Mouse (Mus musculus) ES-Bruce4 (cell line): ENCODE measurements around the gene Dicer1. TPM values are rescaled to one million over a fixed set of nuclear protein-coding genes. Genes with fewer than 3 reads are reported as not detected.

Experiments used
- H3K27ac ChIP-seq: 2 replicates; pipeline ENCODE4 v1.5.1; 2012; ENCODE audit warnings: low read length, inconsistent platforms; ENCODE audit not compliant: insufficient read depth
- H3K27me3 ChIP-seq: 2 replicates; pipeline ENCODE4 v1.6.1; 2012; ENCODE audit warnings: mild to moderate bottlenecking, low read length, inconsistent platforms; ENCODE audit not compliant: control insufficient read depth, poor library complexity, insufficient read depth, severe bottlenecking
- H3K36me3 ChIP-seq: 2 replicates; pipeline ENCODE4 v1.6.1; 2012; ENCODE audit warnings: inconsistent platforms, mild to moderate bottlenecking, low read length, moderate library complexity; ENCODE audit not compliant: control insufficient read depth, poor library complexity, insufficient read depth, severe bottlenecking
- H3K4me1 ChIP-seq: one replicate; pipeline ENCODE4 v1.8.1; 2011; ENCODE audit warnings: low read length; ENCODE audit not compliant: control insufficient read depth, insufficient read depth
- H3K4me3 ChIP-seq: 2 replicates; pipeline ENCODE4 v1.5.1; 2011; ENCODE audit warnings: low read depth, mild to moderate bottlenecking, low read length
- H3K9ac ChIP-seq: 2 replicates; pipeline ENCODE4 v1.6.1; 2012; ENCODE audit warnings: low read depth, mild to moderate bottlenecking, inconsistent platforms; ENCODE audit not compliant: poor library complexity, severe bottlenecking
- H3K9me3 ChIP-seq: replicated peaks from 2 replicates; pipeline ENCODE4 v1.6.1; 2012; ENCODE audit warnings: mild to moderate bottlenecking, low read length, inconsistent platforms; ENCODE audit not compliant: control insufficient read depth, poor library complexity, insufficient read depth, severe bottlenecking
- CTCF ChIP-seq: IDR thresholded peaks from one replicate; pipeline ENCODE4 v1.8.1; 2011; ENCODE audit warnings: low read depth, low read length
- EP300 ChIP-seq: IDR thresholded peaks from 2 replicates; pipeline ENCODE4 v1.6.1; 2011; ENCODE audit warnings: low read depth, low read length; ENCODE audit not compliant: insufficient read depth
- POLR2A ChIP-seq: IDR thresholded peaks from one replicate; pipeline ENCODE4 v1.8.1; 2011; ENCODE audit warnings: low read length; ENCODE audit not compliant: insufficient read depth
- polyA plus RNA-seq: library from polyadenylated mRNA; stranded (reverse); fragments of >200 nt; gene quantifications from 2 replicates; pipeline ENCODE4 v1.2.4, GENCODE M21; 2011; ENCODE audit warnings: low read depth; ENCODE audit not compliant: missing spikeins, insufficient read depth, insufficient read length

The Dicer1 gene
- polyA plus RNA-seq, 1 experiment: 104 TPM

DNA sequence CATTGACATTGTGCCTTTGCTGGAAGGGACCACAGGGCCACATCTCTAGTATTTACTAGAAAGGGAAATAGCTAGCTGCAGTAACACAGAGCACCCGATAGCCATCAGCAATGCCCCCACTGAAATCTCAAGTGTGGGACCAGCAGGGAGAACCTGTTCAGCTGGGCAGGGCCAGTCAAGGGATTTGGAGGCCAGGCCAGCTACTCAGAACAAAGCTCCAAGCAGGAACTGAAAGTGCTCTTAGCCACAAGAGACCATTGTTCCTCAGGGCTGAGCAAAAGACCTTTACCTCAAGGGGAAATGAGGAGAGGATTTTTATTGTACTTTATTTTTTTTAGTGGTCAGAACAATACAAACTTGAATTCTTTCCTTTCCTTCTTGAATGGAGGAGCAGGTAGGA is 25.9 kb upstream of the Dicer1 start:
- no peak overlapping the region for H3K27ac ChIP-seq
- H3K36me3 ChIP-seq: no peaks in the 10 kb centered on the region
- no peak for TF ChIP-seq EP300
- no peak for TF ChIP-seq CTCF
- TF ChIP-seq POLR2A: no peak

DNA sequence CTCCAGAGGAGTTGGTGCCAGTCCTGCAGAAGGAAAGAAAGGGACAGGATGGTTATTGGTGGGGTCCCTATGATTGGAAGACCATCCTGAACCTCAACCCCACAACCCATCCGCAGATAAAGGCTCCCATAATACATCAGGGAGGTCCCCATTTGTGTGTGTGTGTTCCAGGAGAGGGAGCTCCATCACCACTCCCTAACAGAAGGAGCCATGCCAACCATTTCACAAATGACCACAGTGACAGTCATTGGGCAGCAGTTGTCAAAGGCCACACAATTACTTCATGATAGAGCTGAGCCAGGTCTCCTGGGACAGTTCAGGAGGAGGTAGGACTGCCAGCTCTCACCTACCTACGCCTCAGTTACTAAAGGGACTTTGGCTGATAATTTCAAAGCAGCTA is 20.2 kb upstream of the Dicer1 start:
- no peak overlapping the region for H3K9ac ChIP-seq
- TF ChIP-seq EP300: no peak
- no peak for TF ChIP-seq CTCF
- TF ChIP-seq POLR2A: no peak
- peaks cover 8% of the 10 kb centered on the region for H3K4me1 ChIP-seq
- H3K9me3 ChIP-seq: no peaks in the 10 kb centered on the region
- no peak overlapping the region for H3K4me3 ChIP-seq
- H3K36me3 ChIP-seq: no peaks in the 10 kb centered on the region
- no peak overlapping the region for H3K27ac ChIP-seq
- no peaks in the 10 kb centered on the region for H3K27me3 ChIP-seq

More for the DNA sequence above, 25.9 kb upstream of the Dicer1 start:
- Histone ChIP-seq H3K9ac (no peak overlapping the region), H3K9me3 (no peaks in the 10 kb centered on the region), H3K4me1 (no peaks in the 10 kb centered on the region), H3K4me3 (no peak overlapping the region), H3K27me3 (no peaks in the 10 kb centered on the region)

DNA sequence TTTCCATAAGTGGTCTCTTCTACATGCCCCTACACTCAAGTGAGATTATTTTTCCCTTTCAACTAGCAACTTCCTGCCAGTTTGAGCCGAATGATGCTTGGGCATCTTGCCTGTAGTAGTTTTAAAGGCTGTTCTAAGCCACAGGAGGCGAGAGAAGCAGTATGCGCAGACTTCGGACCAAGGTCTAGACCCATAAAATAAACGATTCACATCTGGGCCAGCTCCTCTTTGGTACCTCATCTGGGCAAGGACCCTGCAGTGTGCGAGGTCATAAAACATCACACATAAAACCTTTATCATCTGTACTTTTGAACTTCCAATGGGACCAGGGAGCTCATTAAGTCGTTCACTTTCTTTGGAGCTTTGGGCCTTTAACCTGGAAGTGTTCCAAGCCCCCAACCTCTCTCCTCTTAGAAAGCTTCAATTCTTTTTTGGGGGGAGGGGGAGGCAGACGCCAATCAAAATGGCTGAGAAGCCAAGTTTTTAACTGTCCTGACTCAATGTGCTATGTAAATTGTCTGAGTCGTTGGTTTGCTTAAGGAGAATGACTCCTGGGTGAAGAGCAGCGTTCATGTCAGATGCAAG is 17.5 kb upstream of the Dicer1 start:
- no peak for TF ChIP-seq CTCF
- H3K9me3 ChIP-seq: no peaks in the 10 kb centered on the region
- H3K4me1 ChIP-seq: peaks cover 8% of the 10 kb centered on the region
- no peaks in the 10 kb centered on the region for H3K36me3 ChIP-seq
- H3K27ac ChIP-seq: no peak overlapping the region
- no peak overlapping the region for H3K4me3 ChIP-seq
- H3K9ac ChIP-seq: no peak overlapping the region
- H3K27me3 ChIP-seq: no peaks in the 10 kb centered on the region

DNA sequence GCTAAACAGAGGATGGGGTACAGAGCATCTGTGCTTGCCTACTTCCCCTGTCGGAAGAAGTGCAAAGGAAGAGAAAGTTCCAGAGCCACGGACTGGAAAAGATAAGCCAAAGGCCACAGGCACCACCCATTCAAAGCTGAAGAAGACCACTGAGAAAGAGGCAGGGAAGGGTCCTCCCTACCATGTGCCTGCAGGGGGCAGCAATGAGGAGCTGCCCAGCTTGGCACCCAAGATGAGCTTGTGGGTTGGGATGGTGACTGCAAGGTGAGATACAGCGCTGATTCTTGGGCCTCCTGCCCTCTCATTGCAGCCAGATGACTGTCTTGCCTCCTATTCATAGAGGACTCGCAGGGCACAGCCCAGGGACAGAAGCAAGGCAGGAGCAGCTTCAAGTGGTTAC is 15.4 kb upstream of the Dicer1 start:
- TF ChIP-seq CTCF (peak; percentile 76), EP300 (no peak), POLR2A (no peak)
- Histone ChIP-seq H3K27ac (no peak overlapping the region), H3K4me3 (no peak overlapping the region), H3K9me3 (no peaks in the 10 kb centered on the region), H3K27me3 (no peaks in the 10 kb centered on the region), H3K36me3 (no peaks in the 10 kb centered on the region), H3K4me1 (peaks cover 10% of the 10 kb centered on the region), H3K9ac (no peak overlapping the region)

DNA sequence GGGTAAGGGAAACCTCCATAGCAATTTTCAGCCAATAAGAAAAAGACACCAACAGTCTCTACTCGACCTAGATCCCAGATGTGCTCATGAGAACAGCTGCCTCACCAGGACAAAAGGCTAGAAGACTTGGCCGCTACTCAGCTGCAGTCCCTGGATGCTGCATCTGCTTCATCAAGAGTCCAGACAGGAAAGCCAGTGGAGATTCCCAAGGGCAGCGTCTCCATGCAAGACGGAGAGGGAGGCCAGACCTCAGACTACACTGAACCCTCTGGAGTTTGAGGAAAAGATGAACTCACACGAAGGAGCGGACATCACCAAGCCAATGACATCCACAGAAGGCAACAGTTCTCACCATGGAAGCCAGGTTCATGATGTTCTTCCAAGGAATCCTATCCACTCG is 14.0 kb upstream of the Dicer1 start:
- no peaks in the 10 kb centered on the region for H3K36me3 ChIP-seq
- peaks cover 10% of the 10 kb centered on the region for H3K4me1 ChIP-seq
- H3K4me3 ChIP-seq: no peak overlapping the region
- TF ChIP-seq POLR2A (no peak), CTCF (no peak), EP300 (no peak)
- H3K9me3 ChIP-seq: no peaks in the 10 kb centered on the region
- H3K27me3 ChIP-seq: no peaks in the 10 kb centered on the region
- no peak overlapping the region for H3K27ac ChIP-seq
- no peak overlapping the region for H3K9ac ChIP-seq

DNA sequence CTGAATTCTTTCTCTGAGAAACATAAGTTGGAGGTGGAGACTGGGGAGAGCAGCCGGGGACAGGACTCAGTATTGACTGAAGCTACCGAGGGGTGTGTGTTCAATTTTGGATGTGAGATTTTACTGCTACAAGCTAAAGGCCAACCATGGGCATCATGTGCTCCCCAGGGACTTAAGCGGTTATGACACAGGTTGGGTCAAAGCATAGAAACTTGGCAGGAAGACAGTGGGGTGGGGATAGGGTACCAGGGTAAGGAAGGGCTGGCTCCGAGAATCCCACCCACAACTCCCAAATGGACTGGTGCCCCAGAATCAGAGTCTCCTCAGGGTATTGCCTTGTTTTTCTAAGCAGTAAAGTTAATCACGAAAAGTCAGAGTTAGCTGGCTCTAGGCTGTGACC is 13.4 kb upstream of the Dicer1 start:
- TF ChIP-seq EP300: no peak
- TF ChIP-seq CTCF: no peak
- no peak overlapping the region for H3K9ac ChIP-seq
- no peak overlapping the region for H3K4me3 ChIP-seq
- H3K27ac ChIP-seq: peak overlapping the region; percentile 53; the same call in 1 of the 2 replicates
- H3K27me3 ChIP-seq: no peaks in the 10 kb centered on the region
- H3K36me3 ChIP-seq: no peaks in the 10 kb centered on the region
- peaks cover 8% of the 10 kb centered on the region for H3K4me1 ChIP-seq
- no peaks in the 10 kb centered on the region for H3K9me3 ChIP-seq
